Mouse (Mus musculus) forebrain, postnatal 0 days (tissue): ENCODE measurements at regions not wholly inside any gene's neighbourhood (a gene's known extent, or its start where the extent isn't known, plus 50 kb on each side); places are given as distances from the start of the nearest gene placed in this dataset.

ENCODE experiments used
- ATAC-seq: fragments of 200-750 bp; cut with Nextera tagmentation; 2 replicates; pipeline ENCODE4 v1.8.0; 2017; ENCODE audit warnings: mild to moderate bottlenecking, moderate library complexity
- DNase-seq: peaks from one replicate; pipeline ENCODE4 v3.0.0-alpha.2; 2015
- H3K27ac ChIP-seq: fragments of 300-500 bp; sonication (generic); 2 replicates; pipeline ENCODE4 v1.5.1; 2014; ENCODE audit warnings: low read depth, mild to moderate bottlenecking, antibody characterized with exemption, low read length, moderate library complexity, mixed read lengths
- H3K27me3 ChIP-seq: fragments of 300-500 bp; sonication (generic); 2 replicates; pipeline ENCODE4 v1.6.1; 2014; ENCODE audit warnings: mild to moderate bottlenecking, low read length, mixed read lengths; ENCODE audit not compliant: insufficient read depth
- H3K36me3 ChIP-seq: fragments of 300-500 bp; sonication (generic); 2 replicates; pipeline ENCODE4 v1.6.1; 2014; ENCODE audit warnings: mild to moderate bottlenecking, moderate library complexity; ENCODE audit not compliant: insufficient read depth
- H3K4me1 ChIP-seq: fragments of 300-500 bp; sonication (generic); 2 replicates; pipeline ENCODE4 v1.6.1; 2014; ENCODE audit warnings: antibody characterized with exemption; ENCODE audit not compliant: insufficient read depth
- H3K4me2 ChIP-seq: fragments of 300-500 bp; sonication (generic); 2 replicates; pipeline ENCODE4 v1.6.1; 2014; ENCODE audit warnings: low read depth, mild to moderate bottlenecking, moderate library complexity
- H3K4me3 ChIP-seq: fragments of 300-500 bp; sonication (generic); 2 replicates; pipeline ENCODE4 v1.5.1; 2014; ENCODE audit warnings: low read depth, low read length, mixed read lengths
- H3K9ac ChIP-seq: fragments of 300-500 bp; sonication (generic); 2 replicates; pipeline ENCODE4 v1.6.1; 2014; ENCODE audit warnings: mild to moderate bottlenecking
- H3K9me3 ChIP-seq: fragments of 300-500 bp; sonication (generic); 2 replicates; pipeline ENCODE4 v1.6.1; 2016; ENCODE audit warnings: low read length
- CTCF ChIP-seq: sonication (generic); IDR thresholded peaks from 2 replicates; pipeline ENCODE4 v1.5.1; 2016; ENCODE audit warnings: antibody characterized with exemption, control low read depth, low read depth
- WGBS: fragments of 180-500 bp; shearing (Covaris S2); extraction: QIAGEN DNeasy Blood & Tissue Kit; methylation state at CpG from one replicate; pipeline ENCODE4 v1.1.7; 2014; 5-methylcytosine and 5-hydroxymethylcytosine counted together

DNA sequence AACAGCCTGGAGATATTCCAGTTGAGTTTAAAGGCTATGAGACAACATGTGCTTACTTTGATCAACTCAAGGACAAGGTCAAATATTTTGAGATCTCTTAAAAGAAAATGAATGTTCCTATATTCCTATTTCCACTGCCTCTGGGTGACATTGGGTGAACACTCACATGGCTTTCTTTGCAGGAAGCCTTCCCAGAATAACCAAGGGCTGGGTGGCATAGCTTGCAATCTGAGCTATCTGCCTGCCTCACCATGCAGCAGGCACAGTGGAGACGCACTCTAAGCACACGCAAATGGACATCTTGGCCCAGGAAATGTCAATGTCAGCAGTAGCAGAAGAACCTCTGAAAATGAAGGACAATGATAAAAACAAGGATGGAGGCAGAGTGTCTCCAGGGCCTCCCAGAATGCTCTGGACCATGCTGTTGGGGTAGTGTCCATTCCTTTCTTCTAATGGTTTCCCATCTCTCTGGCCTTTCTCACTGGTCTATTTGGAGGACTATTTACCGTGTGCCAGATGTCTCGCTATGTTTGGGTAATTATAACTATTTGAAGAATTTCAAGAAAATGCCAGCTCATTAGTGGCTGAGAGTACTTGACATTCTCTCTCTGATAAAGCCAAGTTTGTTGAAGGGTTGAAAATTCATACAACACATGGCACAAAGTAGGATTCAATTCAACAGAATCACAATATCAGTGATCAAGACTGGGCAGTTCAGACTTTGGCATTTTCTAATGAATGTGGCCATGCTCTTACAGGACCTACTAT, 276.3 kb upstream of the Rnf32 start:
- TF ChIP-seq CTCF: no peak
- 86% methylated on average over 4 of the region's 4 CpGs for whole genome bisulfite sequencing
- no peak for DNase-seq
- ATAC-seq: no peak
- no peaks in the 10 kb centered on the region for H3K36me3 ChIP-seq
- no peaks in the 10 kb centered on the region for H3K27me3 ChIP-seq
- no peaks in the 10 kb centered on the region for H3K4me1 ChIP-seq
- no peak overlapping the region for H3K4me2 ChIP-seq
- no peak overlapping the region for H3K9ac ChIP-seq
- H3K4me3 ChIP-seq: no peak overlapping the region
- H3K27ac ChIP-seq: no peak overlapping the region
- no peaks in the 10 kb centered on the region for H3K9me3 ChIP-seq

DNA sequence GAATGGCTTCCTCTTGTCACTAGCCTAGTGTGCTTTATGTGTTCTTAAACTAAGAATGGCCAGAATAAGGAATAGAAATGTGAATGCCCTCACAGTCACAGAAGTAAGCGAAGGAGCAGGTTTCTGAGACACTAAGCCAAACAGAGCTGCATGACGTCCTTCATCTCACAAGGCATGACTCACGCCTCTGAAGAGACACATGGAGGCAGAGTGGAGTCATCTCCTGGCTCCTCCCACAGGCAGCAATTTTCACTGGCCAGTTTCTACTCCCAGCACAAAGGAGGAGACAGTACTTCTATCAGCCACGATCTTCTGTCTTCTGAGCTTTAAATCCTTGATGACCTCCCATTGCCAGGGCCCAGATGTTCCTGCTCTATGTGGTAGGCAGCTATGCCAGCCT, 291.3 kb upstream of the Rnf32 start:
- H3K36me3 ChIP-seq: no peaks in the 10 kb centered on the region
- ATAC-seq: no peak
- H3K9me3 ChIP-seq: no peaks in the 10 kb centered on the region
- no peak overlapping the region for H3K9ac ChIP-seq
- no peak for TF ChIP-seq CTCF
- no peak overlapping the region for H3K27ac ChIP-seq
- no peaks in the 10 kb centered on the region for H3K27me3 ChIP-seq
- WGBS: 57% methylated on average over 4 of the region's 4 CpGs
- H3K4me2 ChIP-seq: no peak overlapping the region
- H3K4me3 ChIP-seq: no peak overlapping the region
- H3K4me1 ChIP-seq: no peaks in the 10 kb centered on the region
- no peak for DNase-seq

GRCm38 (mm10) chr5:28903805-28904320, 291.9 kb upstream of the Rnf32 start:
- TF ChIP-seq CTCF: no peak
- ATAC-seq (no peak), DNase-seq (no peak)
- Histone ChIP-seq H3K27ac (no peak overlapping the region), H3K9ac (no peak overlapping the region), H3K27me3 (no peaks in the 10 kb centered on the region), H3K9me3 (no peaks in the 10 kb centered on the region), H3K4me1 (no peaks in the 10 kb centered on the region), H3K4me3 (no peak overlapping the region), H3K36me3 (no peaks in the 10 kb centered on the region), H3K4me2 (no peak overlapping the region)
- WGBS: 15% methylated on average over 3 of the region's 3 CpGs

GRCm38 (mm10) chr5:28892703-28893249, 303.0 kb upstream of the Rnf32 start:
- H3K27ac ChIP-seq: no peak overlapping the region
- peak; percentile 29; the same call in 1 of the 2 replicates for ATAC-seq

GRCm38 (mm10) chr5:28891988-28892387, 303.8 kb upstream of the Rnf32 start:
- Histone ChIP-seq H3K27me3 (no peaks in the 10 kb centered on the region), H3K9ac (no peak overlapping the region), H3K4me1 (no peaks in the 10 kb centered on the region), H3K27ac (no peak overlapping the region), H3K4me3 (no peak overlapping the region), H3K36me3 (no peaks in the 10 kb centered on the region), H3K4me2 (no peak overlapping the region), H3K9me3 (no peaks in the 10 kb centered on the region)
- no peak for TF ChIP-seq CTCF
- WGBS: 83% methylated on average over 7 of the region's 7 CpGs
- no peak for ATAC-seq
- DNase-seq: no peak

More at GRCm38 (mm10) chr5:28892703-28893249, 303.0 kb upstream of the Rnf32 start:
- Histone ChIP-seq H3K27me3 (no peaks in the 10 kb centered on the region), H3K9me3 (no peaks in the 10 kb centered on the region), H3K4me2 (no peak overlapping the region), H3K4me1 (no peaks in the 10 kb centered on the region), H3K36me3 (no peaks in the 10 kb centered on the region), H3K4me3 (no peak overlapping the region), H3K9ac (no peak overlapping the region)
- DNase-seq: no peak
- WGBS: 38% methylated on average over 10 of the region's 10 CpGs
- TF ChIP-seq CTCF: no peak

DNA sequence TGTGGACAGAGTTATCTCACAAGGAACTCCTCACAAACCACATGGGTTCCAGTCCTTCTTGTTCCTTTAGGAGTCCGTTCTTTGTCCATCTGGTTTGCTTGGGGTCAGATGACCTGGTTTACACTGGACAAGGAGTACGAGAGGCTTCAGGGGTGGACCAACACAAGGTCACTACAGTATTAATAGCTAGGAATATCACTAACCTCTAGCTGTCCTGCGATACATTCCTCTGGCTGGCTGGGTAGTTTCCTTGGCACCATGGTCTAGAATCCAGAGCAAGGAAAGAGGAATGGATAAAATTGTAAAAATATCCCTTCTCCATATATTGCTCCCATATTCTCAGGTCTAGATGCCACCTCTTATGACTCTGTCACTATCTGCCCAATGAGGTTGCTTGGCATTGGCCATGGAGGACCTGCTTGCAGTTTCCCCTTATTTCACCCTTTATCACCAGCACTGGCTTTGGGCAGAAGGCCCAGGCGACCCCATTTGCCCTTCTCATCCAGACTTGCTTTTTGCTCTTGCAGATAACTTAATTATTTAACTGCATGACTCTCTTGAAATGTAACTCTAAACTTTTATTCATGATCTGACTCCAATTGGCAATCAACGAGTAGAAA, 310.9 kb upstream of the Rnf32 start:
- no peak overlapping the region for H3K9ac ChIP-seq
- no peak overlapping the region for H3K4me3 ChIP-seq
- no peak for DNase-seq
- no peak for ATAC-seq
- no peak overlapping the region for H3K4me2 ChIP-seq
- WGBS: 80% methylated on average over 5 of the region's 5 CpGs
- no peak overlapping the region for H3K27ac ChIP-seq
- H3K9me3 ChIP-seq: no peaks in the 10 kb centered on the region
- no peaks in the 10 kb centered on the region for H3K36me3 ChIP-seq
- H3K4me1 ChIP-seq: no peaks in the 10 kb centered on the region
- no peaks in the 10 kb centered on the region for H3K27me3 ChIP-seq
- no peak for TF ChIP-seq CTCF

DNA sequence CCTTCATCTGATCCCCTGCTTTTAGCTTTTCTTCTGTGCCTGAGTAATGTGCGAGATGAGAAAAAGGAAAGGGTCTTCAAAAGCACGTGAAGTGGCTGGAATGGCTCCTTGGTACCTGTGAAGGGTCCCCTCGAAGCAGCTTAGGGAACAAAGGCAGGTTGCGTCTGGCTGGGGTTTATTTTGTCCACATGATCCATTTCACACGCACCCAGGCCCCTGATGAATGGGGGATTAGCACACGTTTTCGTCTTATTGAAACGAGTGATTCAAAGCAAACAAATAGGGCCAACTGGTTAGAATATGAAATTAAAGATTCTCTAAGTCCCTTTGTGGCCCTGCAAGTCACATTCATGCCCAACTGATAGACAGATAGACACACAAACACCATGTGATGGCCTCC, 319.6 kb upstream of the Rnf32 start:
- no peak for TF ChIP-seq CTCF
- Histone ChIP-seq H3K9ac (no peak overlapping the region), H3K9me3 (no peaks in the 10 kb centered on the region), H3K4me3 (no peak overlapping the region), H3K4me2 (no peak overlapping the region), H3K27me3 (no peaks in the 10 kb centered on the region; the same call in 1 of the 2 replicates), H3K27ac (no peak overlapping the region), H3K4me1 (no peaks in the 10 kb centered on the region), H3K36me3 (no peaks in the 10 kb centered on the region)
- ATAC-seq (no peak), DNase-seq (no peak)
- 9% methylated on average over 8 of the region's 8 CpGs for WGBS
